Mouse (Mus musculus) liver (tissue): ENCODE measurements around the gene Iqck.

Source experiments
- DNase-seq: peaks from one replicate; pipeline ENCODE4 v3.0.0-alpha.2; 2020; ENCODE audit warnings: mixed read lengths

Iqck gene

DNA sequence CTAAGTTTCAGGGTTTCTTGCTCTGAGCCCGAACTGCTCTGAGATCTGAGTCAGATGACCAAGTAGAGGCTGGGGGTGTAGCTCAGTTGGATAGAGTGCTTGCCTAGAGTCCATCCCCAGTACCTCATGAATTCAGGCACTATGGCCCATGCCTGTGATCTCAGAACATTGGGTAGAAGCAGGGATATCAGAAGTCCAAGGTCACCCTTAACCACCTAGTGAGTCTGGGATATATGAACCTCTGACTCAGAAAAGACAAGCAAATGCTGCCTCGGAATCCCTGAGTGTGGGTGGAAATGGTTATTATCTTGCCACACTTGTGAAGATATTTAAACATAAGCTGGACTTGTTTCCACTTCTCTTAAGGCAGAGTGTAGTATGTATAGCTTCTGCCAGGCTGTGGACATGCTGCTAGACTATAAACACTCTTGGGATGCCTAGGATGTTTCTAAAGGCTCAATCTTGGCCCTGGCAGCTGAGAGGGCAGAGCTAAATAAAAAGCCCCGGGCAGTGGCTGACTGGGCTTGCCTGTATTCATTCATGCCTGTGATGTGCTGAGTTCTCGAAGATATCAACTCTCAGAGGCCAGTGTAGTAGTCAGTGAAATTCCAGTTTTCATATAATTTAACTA is 101.2 kb downstream of the Iqck start:
- DNase-seq, result no peak

DNA sequence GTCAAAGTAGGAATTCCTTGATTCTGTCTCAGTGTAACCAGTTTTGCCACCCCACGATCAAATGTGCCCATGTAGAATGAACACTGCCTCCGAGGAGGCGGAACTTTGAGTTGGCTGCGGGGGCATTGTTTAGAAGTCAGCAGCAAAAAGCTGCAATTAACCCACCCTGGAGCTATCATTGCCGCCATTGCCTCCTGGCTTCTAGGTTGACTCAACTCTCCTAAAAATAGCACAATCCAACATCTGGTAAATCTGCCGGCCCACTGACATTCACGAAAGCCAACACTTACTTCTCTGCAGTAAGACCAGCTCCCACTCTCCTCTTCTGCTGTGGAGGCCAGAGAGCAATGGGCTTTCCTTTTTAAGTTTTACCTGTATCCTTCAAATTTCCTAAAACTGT is 103.7 kb downstream of the Iqck start:
- no peak for DNase-seq

DNA sequence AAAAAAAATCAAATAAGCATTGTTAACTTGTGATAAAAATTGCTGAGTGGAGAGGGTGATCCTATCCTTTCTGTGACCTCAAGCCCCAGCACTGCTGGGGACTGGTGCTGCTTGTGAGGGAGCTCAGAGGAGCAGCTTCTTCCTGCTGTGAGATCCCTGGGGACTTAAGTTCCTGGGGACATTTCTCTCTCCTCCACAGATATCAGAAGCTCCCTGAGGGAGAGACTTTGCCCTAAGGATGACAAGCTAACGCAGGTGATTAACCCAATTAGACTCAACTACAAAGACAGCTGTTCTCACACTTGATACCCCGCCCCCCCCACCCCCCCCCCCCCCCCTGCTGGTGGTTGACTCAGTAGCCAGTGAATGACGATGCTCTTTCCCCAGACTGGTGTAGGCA is 109.2 kb downstream of the Iqck start:
- DNase-seq, result no peak

DNA sequence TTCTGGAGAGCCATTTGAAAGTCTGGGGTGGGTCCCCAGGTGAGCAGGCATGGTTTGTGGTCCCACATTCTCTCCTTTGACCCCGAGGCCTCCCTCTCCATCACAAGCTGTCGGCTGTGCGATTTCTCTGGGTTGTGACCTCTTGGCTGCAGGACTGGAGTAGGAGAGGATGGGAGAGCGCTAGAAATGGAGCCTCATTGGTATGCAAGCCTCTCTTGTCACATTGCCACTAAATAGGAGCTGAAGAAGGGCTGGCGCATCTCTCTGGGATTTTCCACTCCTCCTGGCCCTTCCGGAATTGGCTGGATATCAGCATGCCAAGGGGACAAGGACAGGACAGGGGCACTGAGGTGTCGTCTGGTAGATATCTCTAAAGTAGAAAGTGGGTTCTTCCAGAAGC is 109.6 kb downstream of the Iqck start:
- DNase-seq, result no peak

DNA sequence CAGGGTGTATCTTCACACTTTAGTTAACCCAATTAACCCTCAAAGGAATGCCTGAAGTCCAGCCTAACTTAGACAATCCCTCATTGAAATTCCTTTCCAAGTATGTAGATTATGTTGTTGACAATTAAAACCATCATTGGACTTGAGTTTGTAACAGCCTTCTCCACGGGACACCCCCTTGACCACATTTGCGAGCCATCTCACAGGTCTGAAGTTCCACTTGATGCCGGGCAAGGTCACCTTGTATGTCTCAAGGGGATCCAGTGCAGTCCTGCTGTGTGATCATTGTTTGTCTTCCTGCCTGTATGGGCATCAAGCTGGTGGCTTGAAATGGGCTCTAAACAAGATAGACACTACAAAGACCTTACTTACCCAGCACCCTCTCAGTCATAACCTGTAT is 113.3 kb downstream of the Iqck start:
- DNase-seq, result no peak

DNA sequence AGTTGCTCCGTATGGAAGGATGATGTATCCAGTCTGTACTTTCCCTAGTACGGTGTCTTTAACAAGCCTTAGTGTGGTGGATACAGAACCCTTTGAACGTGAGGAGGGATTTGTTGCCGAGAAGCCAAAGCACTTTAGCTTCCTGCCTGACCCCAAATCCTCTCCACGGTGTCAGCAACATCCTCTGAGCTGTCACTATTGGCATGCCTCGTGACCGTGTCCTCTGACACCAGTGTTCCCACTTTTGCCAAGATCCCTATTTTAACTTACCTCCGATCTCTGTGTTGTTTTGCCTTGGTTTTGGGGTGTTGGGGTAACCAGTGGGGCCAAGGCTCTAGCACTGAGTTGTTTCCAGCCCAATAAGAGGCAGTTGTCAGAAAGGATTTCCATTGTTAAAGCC is 115.9 kb downstream of the Iqck start:
- no peak for DNase-seq

DNA sequence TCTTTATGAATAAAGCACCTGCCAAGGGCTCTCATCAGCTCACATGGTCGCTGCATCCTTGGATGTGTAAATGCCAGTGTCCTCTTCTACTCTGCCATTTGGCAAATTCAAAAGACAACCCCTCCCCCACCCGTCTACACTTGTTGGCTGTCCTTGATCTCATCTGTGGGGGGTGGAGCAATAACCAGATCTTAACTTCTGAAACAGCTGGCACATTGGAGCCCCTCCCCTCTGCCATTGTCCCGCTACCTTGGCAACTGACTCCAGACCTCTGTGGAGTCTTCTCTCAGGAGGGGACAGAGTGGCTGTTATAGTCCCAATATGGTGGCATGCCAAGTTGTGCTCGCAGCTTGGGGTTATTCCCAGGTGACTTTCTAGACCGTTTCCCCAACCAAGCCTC is 116.8 kb downstream of the Iqck start:
- DNase-seq, result no peak

DNA sequence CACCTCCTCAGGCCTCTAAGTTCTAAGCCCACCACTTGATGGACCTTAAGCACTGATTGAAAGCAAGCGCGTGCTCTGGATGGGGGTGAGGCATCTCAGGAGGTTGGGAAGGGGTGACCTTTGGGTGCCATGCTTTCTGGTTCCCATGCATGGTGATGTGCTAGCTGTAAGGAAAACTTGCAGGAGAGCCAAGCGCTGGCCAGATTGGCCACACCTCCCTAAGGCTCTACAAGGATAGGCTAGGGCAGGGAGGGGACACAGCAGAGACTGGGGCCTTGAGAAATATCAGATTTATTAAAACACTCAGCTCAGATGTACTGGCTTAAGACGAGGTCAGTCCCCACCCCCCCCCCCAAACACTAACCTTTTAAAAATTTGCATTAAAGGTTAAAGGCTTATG is 117.8 kb downstream of the Iqck start:
- no peak for DNase-seq

DNA sequence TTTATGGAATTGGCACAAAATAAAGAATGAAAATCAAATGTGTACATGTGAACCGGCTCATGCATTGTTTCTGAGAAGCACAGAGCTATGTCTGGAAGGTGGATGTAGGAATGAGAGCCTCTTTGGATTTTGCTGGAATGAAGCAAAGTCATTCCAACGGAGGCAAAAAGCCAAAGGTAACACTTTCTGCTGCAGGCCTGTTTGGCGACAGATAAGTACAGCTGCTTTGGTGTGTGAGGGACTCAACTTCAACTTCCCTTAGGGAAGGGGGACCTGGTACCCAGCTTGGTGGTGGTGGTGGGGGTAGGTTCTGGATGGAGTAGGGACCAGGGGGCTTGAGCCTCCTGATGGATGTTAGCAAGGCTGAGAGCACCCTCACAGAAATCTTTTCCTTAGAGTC is 120.3 kb downstream of the Iqck start:
- DNase-seq, result no peak

DNA sequence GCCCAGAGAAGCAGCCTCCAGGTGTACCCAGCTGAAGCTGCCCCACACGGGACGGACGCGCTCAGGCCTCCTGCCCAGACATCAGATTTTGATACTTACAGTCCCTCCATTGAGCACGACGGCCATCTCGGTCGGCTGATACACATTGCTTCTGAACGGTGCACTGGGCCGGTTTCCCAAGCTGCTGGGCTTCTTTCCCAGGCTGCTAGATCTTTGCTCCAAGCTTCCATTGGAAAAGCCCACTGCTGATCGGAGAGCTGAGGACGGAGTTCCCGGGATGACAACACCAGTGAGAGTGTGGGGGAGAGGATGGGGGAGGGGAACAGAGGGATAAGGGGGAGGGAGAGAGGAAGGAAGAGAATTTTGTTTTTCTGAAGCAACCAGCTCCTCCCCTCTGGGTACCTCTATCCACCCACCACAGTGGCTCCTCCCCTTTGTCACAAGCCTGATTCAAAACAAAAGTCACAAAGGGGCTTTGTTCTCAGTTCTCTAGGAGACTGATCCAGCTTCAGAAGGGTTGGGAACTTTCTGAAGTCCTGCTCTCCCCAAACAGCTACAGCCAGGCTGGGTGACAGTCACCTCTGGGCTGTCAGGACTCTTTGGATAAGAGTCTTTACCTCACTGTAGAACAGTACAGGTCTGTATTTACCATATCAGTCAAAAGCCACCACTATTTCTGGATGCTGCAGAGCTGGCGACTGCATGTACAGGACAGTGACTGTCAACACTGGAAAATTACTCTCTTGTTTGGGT is 121.0 kb downstream of the Iqck start:
- no peak for DNase-seq

DNA sequence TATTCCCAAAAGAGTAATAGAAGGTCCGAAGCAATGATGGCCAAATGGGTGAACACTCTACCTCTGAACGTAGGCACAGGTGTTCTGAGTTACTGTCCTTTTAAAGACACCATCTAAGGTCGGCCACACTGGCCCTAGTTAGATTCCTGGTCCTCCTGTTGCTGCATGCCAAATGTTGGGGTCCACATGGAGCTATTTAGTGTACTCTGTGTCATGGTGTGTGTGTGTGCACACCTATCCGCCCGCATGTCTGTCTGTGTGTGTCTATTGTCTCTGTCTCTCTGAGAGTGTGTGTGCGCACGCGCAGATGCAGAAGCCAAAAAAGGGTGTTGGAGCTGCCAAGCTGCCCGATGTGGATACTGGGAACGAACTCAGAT is 121.6 kb downstream of the Iqck start:
- DNase-seq, result no peak

DNA sequence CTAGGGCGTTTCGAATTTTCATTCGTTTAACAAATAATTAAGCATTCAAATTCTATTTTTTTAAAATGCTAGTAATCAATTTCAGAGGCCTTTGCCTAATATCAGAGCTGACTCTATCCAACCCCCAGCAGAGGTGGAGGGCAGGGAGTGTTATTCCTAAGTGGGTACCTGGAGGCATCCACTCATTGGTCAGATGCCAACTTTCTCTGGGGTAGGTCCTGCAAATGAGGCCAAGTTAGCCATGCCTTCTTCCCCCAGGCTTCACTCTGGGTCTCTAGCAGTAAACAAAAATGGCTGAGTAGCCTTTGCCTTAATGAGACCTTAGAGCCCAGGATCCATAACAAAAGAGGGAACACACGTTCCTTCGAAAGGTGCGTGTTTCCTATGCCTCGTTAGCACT is 123.6 kb downstream of the Iqck start:
- no peak for DNase-seq

DNA sequence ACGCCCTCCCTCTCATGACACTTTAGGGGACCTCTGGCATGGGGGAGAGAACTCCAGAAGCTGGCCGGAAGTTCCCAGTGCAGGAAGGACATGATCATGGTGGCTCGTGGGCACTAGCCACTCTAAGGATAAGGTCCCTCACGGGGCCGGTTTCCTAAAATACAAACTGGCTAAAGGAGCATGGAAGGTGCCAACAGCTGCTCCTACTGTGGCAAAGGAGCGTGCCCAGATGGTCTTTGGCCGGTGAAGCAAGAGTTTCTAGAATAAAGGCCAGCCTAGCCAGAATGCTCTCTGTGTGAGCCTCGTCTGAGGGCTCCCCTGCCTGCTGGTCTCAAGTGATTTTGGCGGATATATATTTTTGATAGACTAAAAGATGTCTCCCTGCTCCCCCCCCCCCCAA is 124.2 kb downstream of the Iqck start:
- DNase-seq, result no peak

DNA sequence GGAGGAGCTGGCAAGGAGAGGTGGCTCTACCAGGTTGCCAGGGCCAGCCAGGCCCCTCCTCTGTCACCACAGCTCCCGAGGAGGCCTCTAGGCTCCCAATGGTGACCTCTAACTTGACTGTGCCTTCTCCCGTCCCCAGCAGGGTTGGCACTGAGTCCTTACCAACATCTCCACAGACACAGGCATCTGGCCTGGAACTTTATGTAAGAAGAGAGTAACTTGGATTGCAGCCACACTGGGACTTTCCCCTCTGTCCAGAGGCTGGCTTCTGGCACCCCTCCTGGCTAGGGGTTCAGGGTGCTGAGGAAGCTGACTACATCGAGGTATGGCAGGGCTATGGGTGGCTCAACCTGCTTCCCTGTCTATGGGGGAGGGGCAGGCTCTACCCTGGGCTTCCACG is 125.8 kb downstream of the Iqck start:
- DNase-seq, result no peak

DNA sequence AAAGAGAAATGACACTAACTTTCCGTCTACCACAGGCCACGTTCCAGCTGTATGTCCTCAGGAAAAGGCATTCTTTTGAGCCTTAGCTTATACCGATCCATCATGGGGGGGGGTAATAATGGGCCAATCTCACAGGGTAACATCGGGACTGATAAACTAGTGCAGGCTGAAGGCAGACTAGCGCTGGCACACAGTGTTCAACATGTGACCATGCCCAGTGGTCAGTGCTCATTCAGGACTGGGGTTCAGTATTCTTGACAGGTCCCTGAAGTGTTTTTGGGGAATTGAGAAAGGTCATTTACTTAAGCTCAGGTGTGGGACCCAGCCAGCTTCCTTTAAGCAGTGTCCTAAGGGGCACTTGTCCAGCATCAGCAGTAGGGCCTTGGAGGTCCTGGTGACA is 126.3 kb downstream of the Iqck start:
- no peak for DNase-seq

DNA sequence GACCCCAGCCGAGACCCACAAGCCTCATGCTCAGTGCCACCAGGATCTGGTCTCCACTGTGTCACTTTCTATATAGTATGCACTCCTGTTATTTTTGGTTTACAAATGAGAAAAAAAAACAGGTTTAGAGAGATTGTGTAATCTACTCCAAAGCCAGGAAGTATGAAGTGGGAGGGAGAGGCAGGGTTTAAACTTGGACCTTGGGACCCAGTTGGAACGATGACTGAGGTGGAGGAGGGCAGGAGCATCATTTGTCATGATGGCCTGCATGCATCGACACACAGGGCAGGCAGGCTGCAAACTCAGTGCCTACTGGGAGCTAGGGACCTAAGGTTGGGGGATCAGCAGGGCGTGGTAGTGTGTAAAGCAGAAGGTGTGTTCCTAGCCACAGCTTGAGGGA is 127.0 kb downstream of the Iqck start:
- DNase-seq, result no peak

DNA sequence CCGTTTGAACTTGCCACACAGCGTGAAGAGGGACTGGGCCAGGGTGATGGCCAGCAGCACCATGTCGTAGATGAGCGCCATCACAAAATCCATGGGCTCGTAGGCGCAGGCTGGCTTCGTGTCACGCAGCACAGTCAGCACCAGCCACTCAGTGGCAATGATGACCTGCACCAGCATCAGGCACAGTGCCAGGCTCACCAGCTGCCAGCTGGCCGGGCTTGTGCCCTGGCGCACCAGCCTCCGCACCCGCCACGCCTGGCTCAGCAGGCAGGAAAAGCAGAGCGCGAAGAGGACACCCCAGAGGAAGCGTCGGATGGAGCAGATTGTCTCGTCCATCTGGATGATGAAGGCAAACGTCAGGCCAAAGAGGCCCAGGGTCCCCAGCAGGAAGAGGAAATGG is 128.4 kb downstream of the Iqck start:
- DNase-seq, result no peak

DNA sequence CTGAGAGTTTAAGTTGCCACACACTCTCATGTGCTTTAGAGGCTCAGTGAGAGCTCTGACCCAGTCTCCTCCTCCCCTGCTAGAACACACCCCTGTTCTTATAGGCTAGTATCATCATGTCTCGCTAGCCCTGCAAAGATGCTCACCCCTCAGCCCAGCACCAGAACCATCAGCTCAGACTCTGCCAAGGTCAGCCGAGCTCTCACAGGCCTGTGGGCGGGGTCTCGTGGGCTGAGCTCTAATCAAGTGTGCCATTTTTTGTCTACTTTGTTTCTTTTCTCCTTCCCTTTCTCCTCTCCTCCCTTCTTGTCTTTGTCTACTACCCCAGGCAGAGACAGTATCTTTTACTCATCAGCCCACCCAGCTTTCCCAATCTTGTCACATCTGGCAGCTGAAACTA is 130.2 kb downstream of the Iqck start:
- no peak for DNase-seq

DNA sequence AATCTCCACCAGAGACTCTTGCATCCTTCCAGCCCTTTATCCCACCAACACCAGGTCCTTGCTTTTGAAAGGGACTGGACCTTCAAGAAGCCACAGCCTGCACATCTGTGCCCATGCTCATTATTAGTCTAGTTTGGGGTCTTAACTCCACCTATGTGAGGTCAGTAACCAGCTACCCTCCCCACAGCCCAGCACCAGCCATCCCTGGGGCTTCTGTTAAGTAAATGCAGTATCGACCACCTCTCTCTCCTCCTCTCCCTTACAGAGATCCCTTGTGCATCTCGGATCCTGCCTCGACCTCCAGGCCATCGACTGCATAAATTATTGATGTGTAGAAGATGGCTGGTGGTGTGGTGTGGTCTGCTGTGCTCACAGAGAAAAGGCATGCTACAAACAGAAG is 130.8 kb downstream of the Iqck start:
- DNase-seq, result no peak

DNA sequence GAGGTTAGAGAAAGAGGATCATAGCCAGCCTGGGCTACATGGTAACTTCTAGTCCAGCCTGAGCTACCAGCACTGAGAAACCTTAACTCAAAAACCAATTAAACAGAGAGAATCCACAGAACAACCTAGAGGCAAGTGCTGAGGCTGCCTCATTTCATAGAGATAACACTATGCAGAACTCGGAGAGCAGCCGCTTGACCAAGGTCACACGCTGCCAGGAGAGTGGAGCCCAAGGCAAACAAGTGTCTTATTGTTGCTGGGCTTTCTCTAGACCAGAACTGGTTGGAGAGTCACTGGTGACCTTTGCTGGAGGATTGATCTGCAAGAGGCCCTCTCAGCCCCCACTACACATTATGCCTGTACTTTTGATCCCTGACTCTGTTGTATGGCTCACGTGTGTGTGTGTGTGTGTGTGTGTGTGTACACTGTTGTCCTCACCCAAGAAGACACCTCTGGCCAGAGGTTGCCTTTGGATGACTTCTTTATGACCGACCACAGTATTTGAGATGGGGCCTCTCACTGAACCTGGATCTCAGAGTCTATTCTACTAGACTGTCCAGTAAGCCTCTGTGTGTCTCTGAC is 133.8 kb downstream of the Iqck start:
- no peak for DNase-seq

DNA sequence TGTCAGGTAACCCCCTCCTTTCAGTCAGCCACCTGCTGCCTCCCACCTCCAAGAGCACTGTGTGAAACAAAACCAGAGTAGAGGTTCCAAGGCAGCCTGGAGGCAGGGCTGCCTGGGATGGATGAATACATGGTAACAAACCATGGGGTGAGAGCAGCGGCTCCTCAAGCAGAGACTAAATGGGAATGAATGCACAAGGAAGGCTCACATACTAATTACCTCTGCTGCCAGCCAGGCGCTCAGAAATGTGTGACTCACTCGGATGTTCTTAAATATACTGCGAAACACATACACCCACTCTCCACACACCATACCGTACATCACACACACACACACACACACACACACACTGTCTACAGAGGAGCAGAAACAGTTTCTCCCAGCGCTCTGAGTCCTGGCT is 134.7 kb downstream of the Iqck start:
- no peak for DNase-seq

DNA sequence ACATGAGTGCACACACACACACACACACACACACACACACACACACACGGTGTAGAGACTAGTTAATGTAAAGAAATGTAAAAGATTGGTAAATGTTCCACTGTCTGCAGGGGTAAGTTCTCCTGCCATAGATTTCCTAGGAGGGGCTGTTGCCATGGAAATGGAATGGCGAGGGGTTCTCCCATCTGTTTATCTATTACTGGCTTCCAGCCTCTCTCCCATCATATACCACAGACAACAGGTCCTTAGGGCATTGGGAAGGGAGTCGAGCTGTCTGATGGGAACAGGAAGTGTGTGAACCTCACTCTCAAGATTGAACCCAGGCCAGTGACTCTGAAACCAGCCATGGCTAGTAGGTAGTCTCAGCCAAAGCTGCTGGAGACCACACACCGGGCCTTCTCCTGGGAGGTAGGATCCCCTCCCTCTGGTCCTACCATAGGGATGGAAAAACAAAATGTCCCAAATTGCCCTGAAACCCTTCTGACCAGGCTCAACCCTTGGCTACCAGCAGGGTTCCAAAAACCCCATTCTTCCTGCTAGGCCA is 135.9 kb downstream of the Iqck start:
- no peak for DNase-seq

DNA sequence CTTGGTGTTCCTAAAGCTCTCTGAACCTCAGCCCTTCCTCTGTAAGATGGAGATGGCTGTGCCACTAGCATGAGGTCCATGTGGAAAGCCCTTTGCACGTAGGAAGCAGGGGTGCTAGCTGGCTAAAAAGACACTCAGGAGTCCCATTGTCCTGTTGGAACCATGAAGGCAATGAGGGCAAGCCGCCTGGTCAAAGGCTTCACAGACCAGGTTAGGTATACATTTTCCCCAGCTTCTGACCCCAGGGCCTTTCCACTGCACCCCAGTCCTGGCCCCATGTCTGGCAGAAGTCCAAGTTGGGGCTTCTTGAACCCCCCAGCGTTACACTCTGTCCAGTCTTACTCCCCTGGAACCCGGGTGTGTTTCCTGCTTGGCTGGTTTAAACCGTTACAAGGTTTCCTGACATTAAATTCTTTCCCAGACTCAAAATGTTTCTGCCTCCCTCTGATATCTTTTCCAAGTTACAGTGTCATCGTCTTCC is 136.6 kb downstream of the Iqck start:
- DNase-seq, result no peak
